Mouse (Mus musculus) lung, adult 2 months (tissue): ENCODE measurements around the gene Zbtb42.

Source experiments
- CTCF ChIP-seq: fragments of 200-500 bp; IDR thresholded peaks from 2 replicates; pipeline ENCODE4 v1.5.1; 2011; ENCODE audit warnings: mild to moderate bottlenecking, low read length, control low read depth; ENCODE audit not compliant: insufficient read depth
- POLR2A ChIP-seq: fragments of 200-500 bp; IDR thresholded peaks from 2 replicates; pipeline ENCODE4 v1.6.1; 2011; ENCODE audit warnings: low read depth, mild to moderate bottlenecking, control low read depth, low read length, borderline replicate concordance; ENCODE audit errors: extremely low read depth

GRCm38 (mm10) chr12:112706704-112707572 is 28.3 kb downstream of the Zbtb42 start:
- TF ChIP-seq POLR2A (no peak), CTCF (peak; percentile 86)
